Mouse (Mus musculus) thymus, adult 2 months (tissue): ENCODE measurements around the gene Olfr1272. TPM values are rescaled to one million over a fixed set of nuclear protein-coding genes. Genes with fewer than 3 reads are reported as not detected.
"Not testable (repeated sequence)": the region's sequence is repeated elsewhere in the genome, so short reads cannot be mapped to it uniquely, and the experiment has no call there.

Experiments
- DNase-seq: peaks from one replicate; pipeline ENCODE4 v3.0.0; 2021
- H3K27ac ChIP-seq: fragments of 200-500 bp; 2 replicates; pipeline ENCODE4 v1.5.1; 2012; ENCODE audit warnings: low read length, control low read depth; ENCODE audit not compliant: control insufficient read depth, insufficient read depth
- H3K27me3 ChIP-seq: fragments of 200-500 bp; 2 replicates; pipeline ENCODE4 v1.6.1; 2012; ENCODE audit warnings: mild to moderate bottlenecking, low read length, moderate library complexity, mixed read lengths; ENCODE audit not compliant: control insufficient read depth, insufficient read depth
- H3K36me3 ChIP-seq: fragments of 200-500 bp; 2 replicates; pipeline ENCODE4 v1.6.1; 2012; ENCODE audit warnings: mild to moderate bottlenecking, low read length, moderate library complexity; ENCODE audit not compliant: control insufficient read depth, insufficient read depth
- H3K4me1 ChIP-seq: fragments of 200-500 bp; replicated peaks from 2 replicates; pipeline ENCODE4 v1.6.1; 2012; ENCODE audit warnings: low read length; ENCODE audit not compliant: control insufficient read depth, insufficient read depth
- H3K4me3 ChIP-seq: fragments of 200-500 bp; 2 replicates; pipeline ENCODE4 v1.5.1; 2012; ENCODE audit warnings: mild to moderate bottlenecking, low read length, control low read depth, moderate library complexity; ENCODE audit not compliant: control insufficient read depth, insufficient read depth
- CTCF ChIP-seq: fragments of 200-500 bp; IDR thresholded peaks from 2 replicates; pipeline ENCODE4 v1.5.1; 2012; ENCODE audit warnings: mild to moderate bottlenecking, control low read depth, low read length, moderate library complexity, borderline replicate concordance; ENCODE audit not compliant: control insufficient read depth, poor library complexity, insufficient read depth; ENCODE audit errors: extremely low read depth
- POLR2A ChIP-seq: fragments of 200-500 bp; IDR thresholded peaks from 2 replicates; pipeline ENCODE4 v1.6.1; 2012; ENCODE audit warnings: mild to moderate bottlenecking, low read length, control low read depth, moderate library complexity; ENCODE audit not compliant: control insufficient read depth, poor library complexity, insufficient read depth; ENCODE audit errors: extremely low read depth
- WGBS: fragments of 180-500 bp; shearing (Covaris S2); methylation state at CpG from one replicate; pipeline ENCODE4 v1.1.7; 2018; 5-methylcytosine and 5-hydroxymethylcytosine counted together
- polyA plus RNA-seq: library from polyadenylated mRNA; depleted of rRNA; stranded (reverse); fragments of >200 nt; gene quantifications from 2 replicates; pipeline ENCODE4 v1.2.3, GENCODE M21; 2012; rRNA removed

Gene Olfr1272
- polyA plus RNA-seq = not detected in 2 replicates

GRCm38 (mm10) chr2:90292741-90293140 lies at the start of gene Olfr1272:
TSS of gene Olfr1272 (minus strand) at chr2:90292841.
- no peak within 1 kb of the TSS for H3K27ac ChIP-seq
- no peak for DNase-seq
- no peak for TF ChIP-seq POLR2A
- H3K4me3 ChIP-seq = no peak within 1 kb of the TSS
- no peaks in the 10 kb centered on the region for H3K4me1 ChIP-seq
- H3K36me3 ChIP-seq = no peaks in the 10 kb centered on the region
- no peaks in the 10 kb centered on the region for H3K27me3 ChIP-seq
- 94% methylated on average over 6 of the region's 6 CpGs for WGBS

- no CpG with 5 or more reads among the region's 6 CpGs for WGBS
These were observed 29.3 kb upstream of the Olfr1272 start, which contains the start of gene Gm13769 for GRCm38 (mm10) chr2:90321900-90322299. TSS of gene Gm13769 (plus strand) at chr2:90322200.

GRCm38 (mm10) chr2:90270932-90271331 lies 21.7 kb downstream of the Olfr1272 start, which contains the start of gene Olfr1271:
TSS of gene Olfr1271 (minus strand) at chr2:90271032.
- WGBS = 89% methylated on average over 2 of the region's 2 CpGs
- DNase-seq = no peak
- Histone ChIP-seq H3K27ac (no peak within 1 kb of the TSS), H3K4me3 (no peak within 1 kb of the TSS), H3K27me3 (no peaks in the 10 kb centered on the region), H3K4me1 (no peaks in the 10 kb centered on the region), H3K36me3 (no peaks in the 10 kb centered on the region)
- no peak for TF ChIP-seq CTCF
- TF ChIP-seq POLR2A = no peak

More at GRCm38 (mm10) chr2:90321900-90322299, 29.3 kb upstream of the Olfr1272 start, which contains the start of gene Gm13769:
- not testable (repeated sequence) for H3K27ac ChIP-seq, H3K27me3 ChIP-seq, H3K4me3 ChIP-seq, H3K4me1 ChIP-seq, H3K36me3 ChIP-seq, DNase-seq

GRCm38 (mm10) chr2:90257492-90257891 lies 35.1 kb downstream of the Olfr1272 start, which contains the start of gene Olfr142:
TSS of gene Olfr142 (minus strand) at chr2:90257592.
- no peak for TF ChIP-seq POLR2A
- no peak for TF ChIP-seq CTCF

More at GRCm38 (mm10) chr2:90257492-90257891, 35.1 kb downstream of the Olfr1272 start, which contains the start of gene Olfr142:
- H3K27ac ChIP-seq = no peak within 1 kb of the TSS
- H3K4me3 ChIP-seq = no peak within 1 kb of the TSS
- WGBS = 96% methylated on average over 4 of the region's 4 CpGs
- H3K36me3 ChIP-seq = no peaks in the 10 kb centered on the region
- H3K27me3 ChIP-seq = no peaks in the 10 kb centered on the region
- no peaks in the 10 kb centered on the region for H3K4me1 ChIP-seq
- DNase-seq = no peak

Other genes with a start within 250 kb of the Olfr1272 start
- gene Olfr140, start 229.2 kb downstream of the Olfr1272 start, polyA plus RNA-seq = not detected in 2 replicates
- gene Olfr1269, start 171.4 kb downstream of the Olfr1272 start, polyA plus RNA-seq = not detected in 2 replicates
- not detected in 2 replicates for gene Olfr32, start 150.5 kb downstream of the Olfr1272 start, polyA plus RNA-seq
- gene Olfr1270, start 139.8 kb downstream of the Olfr1272 start, polyA plus RNA-seq = not detected in 2 replicates
- not detected in 2 replicates for gene Olfr1506, start 68.3 kb downstream of the Olfr1272 start, polyA plus RNA-seq
- gene Olfr142, start 35.2 kb downstream of the Olfr1272 start, polyA plus RNA-seq = not detected in 2 replicates
- not detected in 2 replicates for gene Olfr1271, start 21.8 kb downstream of the Olfr1272 start, polyA plus RNA-seq
- not detected in 2 replicates for gene Gm13769, start 29.4 kb upstream of the Olfr1272 start, polyA plus RNA-seq
- gene Olfr1274-ps, start 105.8 kb upstream of the Olfr1272 start, polyA plus RNA-seq = not detected in 2 replicates